Mouse (Mus musculus) thymus, postnatal 10 days (tissue): ENCODE measurements around the gene Sox15.
A peak's percentile ranks its signal among the peaks of the same experiment; 100 is the strongest.

Experiments
- DNase-seq, 2 experiments: peaks; one replicate each; pipeline ENCODE4 v3.0.0; 2021; ENCODE audit warnings: low spot score in 2 of 2

Gene Sox15

DNA sequence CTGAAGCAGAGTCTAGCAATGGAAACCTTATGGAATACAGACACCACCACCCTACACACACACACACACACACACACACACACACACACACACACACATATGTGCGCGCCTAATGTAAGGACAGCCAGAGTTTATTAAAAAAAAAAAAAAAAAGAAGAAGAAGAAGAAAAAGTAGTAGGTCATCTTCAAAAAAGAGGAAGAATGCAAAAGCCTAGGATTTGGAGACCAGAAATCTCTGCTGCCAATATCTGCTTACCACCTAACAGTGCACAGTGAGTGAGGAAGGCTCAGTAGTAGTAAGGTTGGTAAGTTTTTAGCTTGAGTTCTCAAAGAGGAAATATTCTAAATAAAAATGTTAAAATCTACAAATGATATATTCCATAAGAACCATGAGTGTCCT lies 24.0 kb downstream of the Sox15 start:
- DNase-seq: no peak

DNA sequence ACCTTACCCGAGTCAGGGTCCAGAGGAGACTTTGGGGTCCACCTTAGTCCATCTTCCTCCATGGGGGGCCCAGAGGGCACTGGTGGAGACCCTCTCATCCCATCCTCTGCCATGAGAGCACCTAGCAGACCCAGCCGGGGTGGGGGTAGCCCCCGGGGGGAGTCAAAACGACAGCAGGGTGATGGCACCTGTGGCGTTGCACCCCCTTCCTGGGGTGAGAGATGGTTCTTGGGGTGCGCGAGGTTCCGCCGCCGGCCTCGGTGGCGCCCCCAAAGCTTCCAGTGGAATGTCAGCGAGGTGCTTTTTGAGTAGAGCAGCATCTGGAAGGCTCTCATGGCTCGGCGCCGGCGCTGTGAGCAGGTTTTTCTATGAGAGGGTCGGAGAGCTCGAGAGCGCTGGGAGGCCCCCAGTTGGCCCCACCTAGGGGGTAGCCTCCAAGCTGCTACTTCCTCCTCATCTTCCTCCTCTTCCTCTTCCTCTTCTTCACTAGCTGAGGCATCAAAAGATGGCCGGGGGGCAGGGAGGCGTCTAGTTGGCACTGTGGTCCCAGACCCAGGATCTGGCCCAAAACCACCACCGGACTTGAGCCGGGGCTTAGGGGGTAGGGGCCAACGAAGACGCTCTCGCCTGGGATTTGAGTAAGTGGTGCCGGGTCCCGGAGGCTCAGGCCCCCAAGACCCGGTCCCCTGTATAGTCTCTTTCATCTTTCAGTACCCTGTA lies 25.2 kb downstream of the Sox15 start:
- no peak for DNase-seq

GRCm38 (mm10) chr11:69681314-69682208 lies 26.4 kb downstream of the Sox15 start, which contains the start of gene Senp3:
Gene Senp3 (minus strand): TSS chr11:69682084.
- DNase-seq: peak; percentile 95

GRCm38 (mm10) chr11:69682209-69682839 lies 27.2 kb downstream of the Sox15 start:
- DNase-seq: no peak

GRCm38 (mm10) chr11:69682840-69683533 lies 27.9 kb downstream of the Sox15 start:
- DNase-seq: peak; percentile 75 to 90

GRCm38 (mm10) chr11:69683576-69683975 lies 28.5 kb downstream of the Sox15 start:
- DNase-seq: no peak

GRCm38 (mm10) chr11:69684128-69684745 lies 29.1 kb downstream of the Sox15 start:
- no peak for DNase-seq

GRCm38 (mm10) chr11:69684936-69685335 lies 29.8 kb downstream of the Sox15 start:
- DNase-seq: no peak

GRCm38 (mm10) chr11:69685526-69686148 lies 30.5 kb downstream of the Sox15 start, which contains the start of gene Tnfsf13:
Gene Tnfsf13 (minus strand): TSS chr11:69685784.
- DNase-seq: no peak

GRCm38 (mm10) chr11:69686377-69686776 lies 31.3 kb downstream of the Sox15 start:
- no peak for DNase-seq

DNA sequence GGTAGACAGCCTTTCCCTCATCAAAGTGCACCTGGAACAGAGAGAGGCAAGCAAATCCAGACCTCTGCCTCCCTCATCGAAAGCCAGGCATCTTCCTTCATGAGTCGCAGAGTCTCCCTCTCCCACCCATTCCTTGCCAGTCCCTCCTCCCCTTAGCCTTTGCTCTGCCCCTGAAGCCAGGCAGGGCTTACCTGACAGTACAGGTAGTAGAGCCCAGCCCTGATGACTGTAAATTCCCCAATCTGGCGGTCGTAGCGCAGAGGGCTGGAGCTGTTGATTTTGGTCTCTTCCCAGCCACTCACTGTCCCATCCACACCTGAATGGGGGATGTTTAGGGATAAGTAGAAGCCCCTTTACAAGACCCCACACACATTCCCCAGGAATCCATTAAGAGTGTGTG lies 31.9 kb downstream of the Sox15 start:
- no peak for DNase-seq

DNA sequence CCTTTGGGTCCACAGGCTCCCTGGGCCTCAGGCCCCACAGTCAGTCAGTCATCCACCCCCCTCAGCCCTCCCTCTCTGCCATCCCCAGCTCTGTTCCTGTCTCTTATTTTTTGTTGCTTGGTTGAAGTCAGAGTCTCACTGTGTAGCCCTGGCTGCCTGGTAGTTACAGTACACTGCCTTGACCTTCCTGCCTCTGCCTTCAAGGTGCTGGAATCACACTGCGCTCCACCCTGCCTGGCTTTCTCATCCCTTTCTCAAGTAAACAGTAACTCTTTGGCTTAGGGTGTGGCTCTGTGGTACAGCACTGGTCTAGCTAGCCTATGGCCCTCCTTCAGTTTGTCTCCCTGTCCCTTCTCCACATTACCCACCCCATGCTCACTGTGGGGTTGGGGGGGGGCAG lies 34.8 kb downstream of the Sox15 start:
- DNase-seq: no peak

GRCm38 (mm10) chr11:69692196-69692811 lies 37.2 kb downstream of the Sox15 start:
- no peak for DNase-seq

- no peak for DNase-seq
Observed at GRCm38 (mm10) chr11:69692863-69693262, 37.7 kb downstream of the Sox15 start.

- no peak for DNase-seq
Observed at GRCm38 (mm10) chr11:69693421-69693965, 38.4 kb downstream of the Sox15 start.

GRCm38 (mm10) chr11:69695046-69695360 lies 39.9 kb downstream of the Sox15 start:
- DNase-seq: no peak

GRCm38 (mm10) chr11:69695361-69696181 lies 40.5 kb downstream of the Sox15 start, which contains the start of the genes Tnfsf12 and Tnfsfm13:
Gene Tnfsf12 (minus strand): TSS chr11:69695849.
Gene Tnfsfm13 (minus strand): TSS chr11:69696098.
- DNase-seq: no peak

GRCm38 (mm10) chr11:69697396-69697795 lies 42.3 kb downstream of the Sox15 start:
- no peak for DNase-seq

DNA sequence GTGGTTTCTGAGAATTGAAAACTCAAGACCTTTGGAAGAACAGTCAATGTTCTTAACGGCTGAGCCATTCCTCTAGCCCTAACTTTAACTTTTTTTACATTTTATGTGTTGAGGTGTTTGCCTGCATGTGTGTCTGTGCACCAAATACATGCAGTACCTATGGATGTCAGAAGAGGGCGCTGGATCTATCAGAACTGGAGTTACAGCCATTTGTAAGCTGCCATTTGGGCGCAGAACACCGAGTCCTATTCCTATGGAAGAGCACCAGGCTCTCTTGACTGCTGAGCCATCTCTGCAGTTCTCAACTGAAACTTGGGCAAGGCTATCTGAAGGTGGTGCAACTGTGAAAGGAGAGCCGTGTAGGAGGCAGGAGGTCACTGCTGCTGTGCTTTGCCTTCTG lies 43.5 kb downstream of the Sox15 start:
- no peak for DNase-seq
